Mouse (Mus musculus): Measurements from ENCODE around the gene Wee2. TPM values are rescaled to one million over a fixed set of nuclear protein-coding genes. Genes with fewer than 3 reads are reported as not detected.

Wee2 gene
- polyA plus RNA-seq, 1 experiment from 2014 or later = 0.24 TPM

DNA sequence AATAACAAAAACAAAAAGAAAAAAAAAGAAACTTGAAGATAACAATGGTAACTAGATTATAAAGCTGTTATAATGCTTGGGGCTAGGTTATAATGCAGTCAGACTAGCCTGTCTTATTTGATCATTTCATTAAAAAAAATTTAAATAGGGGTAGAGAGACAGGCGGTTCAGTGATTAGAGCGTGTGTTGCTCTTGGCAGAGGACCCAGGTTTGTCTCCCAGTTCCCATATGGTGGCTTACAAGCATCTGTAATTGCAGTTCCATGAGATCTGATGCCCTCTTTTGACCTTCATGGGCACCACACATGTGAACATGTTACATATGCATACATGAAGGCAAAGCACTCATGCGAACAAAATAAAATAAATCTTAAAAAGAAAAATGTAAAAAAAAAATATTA is 2.4 kb downstream of the Wee2 start:
- Histone ChIP-seq H3K4me2 (no peak overlapping the region), H3K9ac (no peak overlapping the region), H3K9me3 (no peaks in the 10 kb centered on the region), H3K4me3 (replicated peaks) (no peak overlapping the region), H3K36me3 (replicated peaks) (no peaks in the 10 kb centered on the region), H3K27me3 (peaks cover 24% of the 10 kb centered on the region), H3K27ac (no peak overlapping the region), H3K4me1 (peaks cover 2% of the 10 kb centered on the region; the same call in 1 of the 2 replicates)
- no peak for ATAC-seq (ENCODE audit: low FRiP score)
- WGBS = 71% methylated on average over 3 of the region's 3 CpGs

DNA sequence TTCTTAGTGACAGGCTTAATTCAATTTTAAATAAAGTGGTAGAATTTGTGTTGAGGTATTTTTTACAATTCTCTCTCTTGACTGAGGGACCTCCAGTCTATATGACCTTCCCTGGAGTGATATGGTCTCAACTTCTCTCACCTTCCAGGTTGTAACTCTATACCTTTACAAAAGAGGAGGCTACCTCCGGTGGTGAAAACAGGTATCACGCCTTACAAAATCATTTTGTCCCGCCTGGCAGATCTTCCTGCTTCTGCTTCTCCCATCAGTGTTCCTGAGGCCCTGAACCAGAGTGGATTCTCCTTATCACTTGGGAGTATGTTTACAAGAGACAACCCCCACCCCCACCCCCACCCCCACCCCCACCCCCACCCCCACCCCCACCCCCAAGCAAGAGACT is 2.9 kb downstream of the Wee2 start:
- no peaks in the 10 kb centered on the region for H3K36me3 ChIP-seq (replicated peaks)
- no peaks in the 10 kb centered on the region for H3K9me3 ChIP-seq
- ATAC-seq (ENCODE audit: low FRiP score) = no peak
- H3K27me3 ChIP-seq = peaks cover 24% of the 10 kb centered on the region
- no peak overlapping the region for H3K4me3 ChIP-seq (replicated peaks)
- 42% methylated on average over 3 of the region's 3 CpGs for WGBS
- no peaks in the 10 kb centered on the region for H3K4me1 ChIP-seq
- no peak overlapping the region for H3K9ac ChIP-seq
- H3K27ac ChIP-seq = no peak overlapping the region
- no peak overlapping the region for H3K4me2 ChIP-seq

DNA sequence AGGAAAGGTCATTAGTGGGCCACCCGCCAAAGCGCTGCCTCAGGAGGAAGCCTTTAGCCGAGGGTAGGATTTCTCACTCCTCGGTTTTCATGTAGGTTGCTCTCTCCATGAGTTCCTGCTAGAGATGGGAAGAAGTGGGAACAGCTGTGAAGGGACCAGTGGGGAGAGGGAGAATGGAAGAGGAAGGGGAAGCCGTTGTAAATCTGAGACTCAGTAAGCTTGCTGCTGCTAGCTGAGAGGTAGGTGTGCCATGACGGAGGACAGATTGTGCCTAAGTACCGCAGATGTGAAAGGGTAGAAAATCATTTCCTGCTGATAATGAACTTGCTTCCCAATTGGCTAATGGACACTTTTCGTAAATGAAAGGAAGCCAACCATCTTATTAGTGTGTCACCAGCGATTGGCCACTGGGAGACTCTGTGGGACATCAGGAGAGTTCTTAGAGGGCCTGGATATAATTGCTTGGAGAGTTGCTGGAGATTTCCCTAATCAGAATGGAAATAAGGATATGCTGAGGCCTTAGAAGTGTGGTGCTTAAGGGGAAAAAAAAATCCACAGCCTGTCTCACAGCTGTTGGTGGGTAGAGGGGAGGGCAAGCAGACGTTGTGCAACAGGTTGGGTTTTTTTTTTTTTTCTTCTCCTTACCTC is 4.5 kb downstream of the Wee2 start:
- H3K27ac ChIP-seq = no peak overlapping the region
- peaks cover 14% of the 10 kb centered on the region for H3K27me3 ChIP-seq
- H3K9me3 ChIP-seq = no peaks in the 10 kb centered on the region
- H3K4me1 ChIP-seq = no peaks in the 10 kb centered on the region
- no peaks in the 10 kb centered on the region for H3K36me3 ChIP-seq (replicated peaks)
- 41% methylated on average over 10 of the region's 10 CpGs for WGBS
- ATAC-seq (ENCODE audit: low FRiP score) = no peak
- no peak overlapping the region for H3K4me2 ChIP-seq
- H3K4me3 ChIP-seq (replicated peaks) = no peak overlapping the region
- no peak overlapping the region for H3K9ac ChIP-seq

DNA sequence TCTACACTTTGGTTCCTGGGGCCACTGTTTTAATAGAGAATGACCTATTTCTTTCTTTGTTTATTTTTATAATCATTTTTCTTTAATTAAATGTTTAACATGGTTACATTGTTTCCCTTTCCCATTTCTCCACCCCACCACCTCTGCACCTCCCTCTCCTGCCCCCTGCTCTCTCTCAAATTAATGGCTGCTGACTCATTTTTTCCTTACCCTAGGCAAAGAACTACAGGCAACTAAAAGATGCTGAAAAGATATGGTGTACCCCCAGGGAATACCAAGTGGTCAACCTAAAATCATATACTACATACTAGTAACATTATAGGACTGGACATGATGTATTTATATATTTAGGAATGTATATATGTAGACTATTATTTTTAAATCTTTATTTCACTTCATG is 9.7 kb downstream of the Wee2 start:
- Histone ChIP-seq H3K9ac (no peak overlapping the region), H3K4me2 (no peak overlapping the region), H3K27ac (no peak overlapping the region), H3K4me1 (no peaks in the 10 kb centered on the region), H3K36me3 (replicated peaks) (no peaks in the 10 kb centered on the region), H3K9me3 (no peaks in the 10 kb centered on the region), H3K4me3 (replicated peaks) (no peak overlapping the region), H3K27me3 (no peaks in the 10 kb centered on the region; the same call in 1 of the 2 replicates)
- no peak for ATAC-seq (ENCODE audit: low FRiP score)

DNA sequence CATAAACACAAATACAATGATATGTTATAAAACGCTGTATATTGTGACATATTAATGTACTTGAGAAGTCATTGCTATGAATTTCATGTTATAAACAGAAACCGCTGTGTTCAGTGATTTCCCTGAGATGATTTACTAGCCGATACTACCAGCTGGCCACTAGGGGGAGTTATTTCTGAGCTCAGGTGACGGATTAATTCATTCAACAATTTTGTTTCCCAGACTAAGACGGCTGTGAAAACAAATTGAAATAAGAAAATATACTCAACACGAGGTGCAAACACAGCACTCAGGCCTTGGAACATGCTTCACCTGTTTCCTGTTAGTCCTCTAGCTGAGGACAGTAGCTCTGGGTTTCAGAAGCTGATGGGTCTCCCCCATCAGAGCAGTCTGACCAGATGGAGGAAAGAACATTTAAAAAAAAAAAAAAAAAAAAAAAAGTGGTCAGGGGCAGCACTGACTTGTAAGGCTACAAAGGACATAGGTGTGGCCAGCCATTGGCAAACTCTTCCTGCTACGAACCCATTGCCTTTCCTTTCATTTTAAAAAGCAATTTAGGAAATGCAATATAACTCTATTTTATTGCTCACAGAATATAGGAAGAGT is 15.7 kb downstream of the Wee2 start:
- Histone ChIP-seq H3K9me3 (no peaks in the 10 kb centered on the region), H3K27ac (no peak overlapping the region), H3K36me3 (replicated peaks) (no peaks in the 10 kb centered on the region), H3K4me2 (no peak overlapping the region), H3K27me3 (no peaks in the 10 kb centered on the region), H3K9ac (no peak overlapping the region), H3K4me1 (no peaks in the 10 kb centered on the region), H3K4me3 (replicated peaks) (no peak overlapping the region)
- 20% methylated on average over 7 of the region's 7 CpGs for WGBS
- no peak for ATAC-seq (ENCODE audit: low FRiP score)

DNA sequence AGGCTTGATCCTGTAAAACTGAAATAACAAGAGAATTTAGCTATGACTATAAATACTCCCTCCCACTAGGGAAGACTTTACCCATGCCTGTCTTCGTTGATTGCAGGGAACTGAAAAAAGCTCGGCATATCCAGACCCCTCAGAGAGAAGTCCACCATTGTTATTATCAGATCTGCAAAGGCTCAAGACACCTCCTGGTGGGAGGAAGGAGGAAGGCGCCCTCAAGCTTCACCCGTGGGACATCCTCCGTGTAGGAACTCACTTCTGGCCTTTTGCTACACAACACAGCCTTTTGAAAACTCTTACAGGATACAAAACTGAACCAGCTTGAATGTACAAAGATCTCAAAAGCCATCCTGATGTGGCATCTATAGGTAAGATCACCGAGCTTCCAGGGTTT is 26.8 kb downstream of the Wee2 start:
- Histone ChIP-seq H3K27me3 (no peaks in the 10 kb centered on the region; the same call in 1 of the 2 replicates), H3K9ac (no peak overlapping the region), H3K4me1 (no peaks in the 10 kb centered on the region), H3K36me3 (replicated peaks) (no peaks in the 10 kb centered on the region), H3K4me2 (no peak overlapping the region), H3K4me3 (replicated peaks) (no peak overlapping the region), H3K9me3 (no peaks in the 10 kb centered on the region), H3K27ac (no peak overlapping the region)
- ATAC-seq (ENCODE audit: low FRiP score) = no peak
- 51% methylated on average over 6 of the region's 6 CpGs for WGBS

DNA sequence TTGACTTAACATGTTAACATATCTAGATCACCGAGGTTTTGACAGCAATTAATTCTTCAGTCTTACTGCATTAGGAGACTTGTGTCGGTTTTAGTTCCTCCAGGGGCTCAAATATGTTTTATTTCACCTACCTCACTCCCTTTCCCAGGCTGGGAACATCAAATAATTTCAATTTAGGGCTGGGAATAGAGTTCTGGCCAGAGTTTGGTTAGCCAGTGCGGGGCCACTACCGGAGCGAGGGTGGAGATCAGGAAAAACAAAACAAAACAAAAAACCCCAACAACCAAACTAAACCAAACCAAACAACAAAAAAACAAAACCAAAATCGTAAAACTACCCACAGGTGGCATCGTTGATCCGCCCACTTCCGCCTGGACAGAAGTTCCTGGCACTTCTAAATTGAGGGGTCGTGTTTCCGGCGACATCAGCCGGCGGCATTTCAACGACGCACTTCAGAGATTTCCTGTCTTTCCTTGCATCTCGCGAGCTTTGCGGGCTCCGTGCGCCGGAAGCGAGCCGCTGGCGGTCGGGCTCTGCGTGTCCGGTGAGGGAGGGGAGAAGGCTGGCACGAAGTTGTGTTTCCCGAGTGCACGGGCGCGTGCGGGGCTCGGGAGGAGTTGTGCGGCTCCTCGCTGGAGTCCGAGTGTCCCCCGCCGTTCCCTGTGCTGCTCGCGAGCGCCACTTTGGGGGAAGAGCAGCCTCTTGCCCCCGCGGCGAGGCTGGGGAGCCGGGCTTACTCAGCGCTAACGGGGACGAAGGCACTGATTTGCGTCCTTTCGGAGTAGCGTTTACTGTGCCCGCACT is 32.2 kb downstream of the Wee2 start, which contains the start of gene Ssbp1:
Ssbp1 (plus strand) TSS at position 437 of the 804 bp plus-strand sequence.
- Histone ChIP-seq H3K9ac (peak within 1 kb of the TSS; percentile 87), H3K36me3 (replicated peaks) (peaks cover 27% of the 10 kb centered on the region), H3K4me1 (peaks cover 7% of the 10 kb centered on the region), H3K27ac (peak within 1 kb of the TSS; percentile 98), H3K27me3 (no peaks in the 10 kb centered on the region), H3K4me3 (replicated peaks) (peak within 1 kb of the TSS; percentile 76), H3K4me2 (peak within 1 kb of the TSS; percentile 68), H3K9me3 (no peaks in the 10 kb centered on the region)
- under 1% methylated on average over 54 of the region's 54 CpGs for WGBS
- peak; percentile 97 for ATAC-seq (ENCODE audit: low FRiP score)

DNA sequence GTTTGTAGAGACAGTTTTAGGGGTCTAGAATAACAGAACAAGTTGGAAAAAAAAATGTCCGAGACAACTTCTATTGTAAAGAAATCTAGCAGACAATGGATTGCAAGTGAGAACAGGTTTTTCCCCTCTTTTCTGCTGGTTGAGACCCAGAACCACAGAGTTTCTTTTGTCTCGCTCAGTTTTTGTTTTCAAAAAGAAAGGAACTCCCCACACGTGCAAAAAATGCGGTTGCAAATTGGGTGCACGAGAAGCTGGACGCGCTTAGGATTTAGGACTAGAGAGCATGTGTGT is 32.8 kb downstream of the Wee2 start:
- peaks cover 31% of the 10 kb centered on the region for H3K36me3 ChIP-seq (replicated peaks)
- peak overlapping the region; percentile 87 for H3K9ac ChIP-seq
- peak overlapping the region; percentile 76 for H3K4me3 ChIP-seq (replicated peaks)
- peaks cover 7% of the 10 kb centered on the region for H3K4me1 ChIP-seq
- H3K4me2 ChIP-seq = peak overlapping the region; percentile 68
- 2% methylated on average over 7 of the region's 7 CpGs for WGBS
- ATAC-seq (ENCODE audit: low FRiP score) = peak; percentile 25; the same call in 1 of the 2 replicates
- no peaks in the 10 kb centered on the region for H3K27me3 ChIP-seq
- no peaks in the 10 kb centered on the region for H3K9me3 ChIP-seq
- H3K27ac ChIP-seq = peak overlapping the region; percentile 98

DNA sequence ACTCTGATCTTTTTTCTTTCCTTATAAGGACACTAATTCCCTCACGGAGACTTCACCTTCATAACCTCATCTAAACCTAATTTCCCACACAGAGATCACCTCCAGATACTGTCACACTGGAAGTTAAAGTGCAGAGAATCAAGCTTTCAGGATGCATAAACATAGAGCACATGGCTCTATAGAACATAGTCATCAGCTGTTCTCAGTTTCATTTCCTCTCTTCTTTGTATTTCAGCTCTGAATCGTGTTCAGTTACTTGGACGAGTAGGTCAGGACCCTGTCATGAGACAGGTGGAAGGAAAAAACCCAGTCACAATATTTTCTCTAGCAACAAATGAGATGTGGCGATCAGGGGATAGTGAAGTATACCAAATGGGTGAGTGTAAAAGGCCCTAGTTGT is 37.2 kb downstream of the Wee2 start:
- Histone ChIP-seq H3K4me2 (no peak overlapping the region), H3K9ac (no peak overlapping the region), H3K36me3 (replicated peaks) (peaks cover 50% of the 10 kb centered on the region), H3K9me3 (no peaks in the 10 kb centered on the region), H3K27ac (no peak overlapping the region), H3K4me3 (replicated peaks) (no peak overlapping the region), H3K27me3 (no peaks in the 10 kb centered on the region), H3K4me1 (peaks cover 7% of the 10 kb centered on the region)
- 93% methylated on average over 4 of the region's 4 CpGs for WGBS
- no peak for ATAC-seq (ENCODE audit: low FRiP score)

DNA sequence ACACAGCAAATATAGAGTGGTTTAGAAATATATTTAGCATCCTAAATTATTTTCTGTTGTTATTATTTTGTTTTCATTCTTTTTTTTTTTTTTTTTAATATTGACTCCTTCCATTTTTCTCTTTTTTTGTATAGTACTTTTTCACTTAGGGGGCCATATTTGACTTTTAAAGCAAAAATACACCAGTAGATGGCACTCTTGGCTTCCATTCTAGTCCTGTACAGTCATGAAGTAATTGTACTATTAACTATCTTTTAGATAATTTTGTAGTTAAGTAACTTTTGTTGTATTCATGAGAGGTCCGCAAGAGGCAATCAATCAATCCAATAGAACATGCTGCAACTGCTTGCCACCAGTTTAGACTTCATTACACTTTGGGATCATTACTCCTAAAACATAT is 40.8 kb downstream of the Wee2 start:
- H3K9me3 ChIP-seq = no peaks in the 10 kb centered on the region
- H3K9ac ChIP-seq = no peak overlapping the region
- H3K27ac ChIP-seq = no peak overlapping the region
- no peaks in the 10 kb centered on the region for H3K4me1 ChIP-seq
- no peak overlapping the region for H3K4me3 ChIP-seq (replicated peaks)
- WGBS = 84% methylated on average over 1 of the region's 1 CpGs
- peaks cover 66% of the 10 kb centered on the region for H3K36me3 ChIP-seq (replicated peaks)
- no peak for ATAC-seq (ENCODE audit: low FRiP score)
- no peaks in the 10 kb centered on the region for H3K27me3 ChIP-seq
- H3K4me2 ChIP-seq = no peak overlapping the region

DNA sequence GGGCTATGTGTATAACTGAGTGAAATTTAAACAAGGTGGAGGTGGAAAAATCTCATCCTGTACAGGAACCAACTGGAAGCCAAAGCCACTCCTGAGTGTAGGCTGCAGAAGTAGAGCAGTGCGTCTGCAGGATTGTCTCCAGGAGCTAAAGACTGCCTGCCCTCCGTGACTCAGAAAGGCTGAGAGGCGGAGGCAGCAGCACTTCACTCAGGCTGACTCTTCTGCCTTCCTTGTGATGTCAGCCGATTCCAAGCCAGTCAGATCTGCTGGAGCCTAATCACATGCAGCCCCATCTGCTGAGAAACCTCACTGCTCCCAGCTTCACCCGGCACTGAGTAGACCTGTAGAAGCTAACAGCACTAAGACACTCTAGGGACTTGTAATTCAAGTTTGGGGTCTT is 43.4 kb downstream of the Wee2 start:
- WGBS = 96% methylated on average over 5 of the region's 5 CpGs
- H3K36me3 ChIP-seq (replicated peaks) = peaks cover 59% of the 10 kb centered on the region
- no peak overlapping the region for H3K9ac ChIP-seq
- H3K4me1 ChIP-seq = no peaks in the 10 kb centered on the region
- H3K9me3 ChIP-seq = no peaks in the 10 kb centered on the region
- ATAC-seq (ENCODE audit: low FRiP score) = no peak
- H3K4me3 ChIP-seq (replicated peaks) = no peak overlapping the region
- H3K27ac ChIP-seq = no peak overlapping the region
- no peak overlapping the region for H3K4me2 ChIP-seq
- no peaks in the 10 kb centered on the region for H3K27me3 ChIP-seq

DNA sequence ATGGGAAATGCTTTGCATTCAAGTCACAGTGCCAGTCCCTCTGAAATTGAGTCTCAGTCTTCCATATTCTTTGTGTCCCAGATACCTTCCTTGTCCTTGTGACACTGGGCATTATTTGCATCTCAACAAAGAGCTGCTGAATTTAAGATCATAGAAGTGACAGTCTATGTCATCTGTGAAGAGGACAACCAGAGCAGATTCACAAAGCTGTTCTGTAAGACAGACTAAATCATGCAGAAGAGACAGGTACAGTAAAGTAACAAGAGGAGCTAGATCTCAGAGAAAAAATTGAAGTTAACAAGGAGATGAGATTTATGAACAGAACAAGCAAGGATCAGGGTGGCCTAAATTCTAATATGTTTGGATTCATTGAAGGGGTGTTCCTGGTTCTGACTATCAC is 52.0 kb downstream of the Wee2 start, which contains the start of gene Tas2r137:
Tas2r137 (plus strand) TSS at position 301 of the 400 bp plus-strand sequence.
- Histone ChIP-seq H3K9me3 (no peaks in the 10 kb centered on the region), H3K4me2 (no peak within 1 kb of the TSS), H3K4me3 (replicated peaks) (no peak within 1 kb of the TSS), H3K27me3 (no peaks in the 10 kb centered on the region), H3K36me3 (replicated peaks) (peaks cover 3% of the 10 kb centered on the region; the same call in 1 of the 2 replicates), H3K9ac (no peak within 1 kb of the TSS), H3K27ac (no peak within 1 kb of the TSS), H3K4me1 (no peaks in the 10 kb centered on the region)
- ATAC-seq (ENCODE audit: low FRiP score) = no peak

Data from forebrain, embryonic 12.5 days (tissue).